Mouse (Mus musculus) kidney, adult 8-10 months (tissue): ENCODE measurements around the gene Nup107.
"Not testable (repeated sequence)": the region's sequence is repeated elsewhere in the genome, so short reads cannot be mapped to it uniquely, and the experiment has no call there.

Experiments used
- DNase-seq, 2 experiments: peaks; one replicate each; pipeline ENCODE4 v3.0.0; 2022

Gene Nup107

GRCm38 (mm10) chr10:117734104-117734852 is 58.2 kb downstream of the Nup107 start:
- peak in 1 of 2 experiments; percentile 54 for DNase-seq

- DNase-seq, result not testable (repeated sequence)
Observed at GRCm38 (mm10) chr10:117733626-117734025, 58.9 kb downstream of the Nup107 start.

- DNase-seq, result no peak
Observed at GRCm38 (mm10) chr10:117732962-117733592, 59.4 kb downstream of the Nup107 start.

- DNase-seq, result no peak
Observed at GRCm38 (mm10) chr10:117732184-117732583, 60.3 kb downstream of the Nup107 start.

GRCm38 (mm10) chr10:117731244-117732101 is 61.0 kb downstream of the Nup107 start:
- DNase-seq, result peak; percentile 81 to 83

GRCm38 (mm10) chr10:117730637-117731203 is 61.8 kb downstream of the Nup107 start:
- DNase-seq, result no peak

GRCm38 (mm10) chr10:117730140-117730539 is 62.4 kb downstream of the Nup107 start:
- no peak for DNase-seq

GRCm38 (mm10) chr10:117729139-117729814 is 63.2 kb downstream of the Nup107 start:
- no peak for DNase-seq

- no peak for DNase-seq
Observed at GRCm38 (mm10) chr10:117728574-117728973, 63.9 kb downstream of the Nup107 start.

GRCm38 (mm10) chr10:117727518-117728110 is 64.9 kb downstream of the Nup107 start:
- DNase-seq, result no peak

GRCm38 (mm10) chr10:117726888-117727385 is 65.6 kb downstream of the Nup107 start:
- no peak for DNase-seq

GRCm38 (mm10) chr10:117726350-117726749 is 66.2 kb downstream of the Nup107 start:
- DNase-seq, result no peak

- no peak for DNase-seq
Observed at GRCm38 (mm10) chr10:117725671-117726070, 66.8 kb downstream of the Nup107 start.

GRCm38 (mm10) chr10:117724804-117725361 is 67.6 kb downstream of the Nup107 start:
- DNase-seq, result no peak

- no peak for DNase-seq
Observed at GRCm38 (mm10) chr10:117724136-117724718, 68.3 kb downstream of the Nup107 start.

- peak; percentile 88 to 93 for DNase-seq
Observed at GRCm38 (mm10) chr10:117718161-117719119, 74.1 kb downstream of the Nup107 start.

GRCm38 (mm10) chr10:117717583-117717982 is 74.9 kb downstream of the Nup107 start:
- DNase-seq, result peak; percentile 78 to 79

GRCm38 (mm10) chr10:117716686-117717085 is 75.8 kb downstream of the Nup107 start:
- no peak for DNase-seq

GRCm38 (mm10) chr10:117715654-117716053 is 76.9 kb downstream of the Nup107 start:
- not testable (repeated sequence) for DNase-seq
